Mouse (Mus musculus): ENCODE measurements at regions not wholly inside any gene's neighbourhood (a gene's known extent, or its start where the extent isn't known, plus 50 kb on each side); places are given as distances from the start of the nearest gene placed in this dataset.

DNA sequence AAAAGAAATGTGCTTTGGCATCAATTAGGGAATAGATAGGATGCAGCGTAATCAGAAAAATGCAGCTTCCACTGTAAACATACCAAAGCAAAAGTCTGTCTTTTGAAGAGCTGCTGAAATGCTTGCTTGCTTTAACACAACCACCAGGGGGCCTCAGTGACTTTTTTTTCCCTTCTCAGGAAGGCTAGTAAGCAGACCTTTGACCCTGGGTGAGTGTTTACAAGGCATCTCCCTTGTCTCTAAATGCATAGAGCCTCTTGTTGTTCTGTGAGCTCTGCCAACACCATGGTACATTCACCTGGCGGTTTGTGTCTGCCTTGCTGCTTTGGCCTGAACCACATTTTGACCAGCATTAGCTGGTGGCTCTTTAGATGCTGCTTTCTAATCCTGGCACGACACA is 191.9 kb upstream of the C9orf72 start:
- DNase-seq (ENCODE audit: low spot score in 2 of 2): no peak

DNA sequence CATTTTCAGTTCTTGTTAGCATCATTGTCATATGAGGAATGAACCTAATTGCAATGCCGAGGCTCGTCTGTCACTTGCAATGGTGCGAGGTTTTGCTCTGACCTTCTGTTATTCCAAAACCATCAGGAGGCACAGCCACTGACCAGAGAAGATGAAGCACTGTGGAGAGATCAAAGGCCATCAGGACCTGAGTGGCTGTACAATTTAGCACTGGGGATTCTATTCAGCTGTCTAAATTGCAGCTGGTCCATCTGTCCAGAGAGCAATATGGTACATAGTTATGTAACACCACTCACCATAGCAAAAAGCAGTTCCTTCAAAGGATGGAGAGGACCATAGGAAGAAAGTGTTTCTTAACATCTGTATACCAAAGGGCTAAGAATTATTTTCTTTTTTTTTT is 187.5 kb upstream of the C9orf72 start:
- DNase-seq (ENCODE audit: low spot score in 2 of 2): no peak

DNA sequence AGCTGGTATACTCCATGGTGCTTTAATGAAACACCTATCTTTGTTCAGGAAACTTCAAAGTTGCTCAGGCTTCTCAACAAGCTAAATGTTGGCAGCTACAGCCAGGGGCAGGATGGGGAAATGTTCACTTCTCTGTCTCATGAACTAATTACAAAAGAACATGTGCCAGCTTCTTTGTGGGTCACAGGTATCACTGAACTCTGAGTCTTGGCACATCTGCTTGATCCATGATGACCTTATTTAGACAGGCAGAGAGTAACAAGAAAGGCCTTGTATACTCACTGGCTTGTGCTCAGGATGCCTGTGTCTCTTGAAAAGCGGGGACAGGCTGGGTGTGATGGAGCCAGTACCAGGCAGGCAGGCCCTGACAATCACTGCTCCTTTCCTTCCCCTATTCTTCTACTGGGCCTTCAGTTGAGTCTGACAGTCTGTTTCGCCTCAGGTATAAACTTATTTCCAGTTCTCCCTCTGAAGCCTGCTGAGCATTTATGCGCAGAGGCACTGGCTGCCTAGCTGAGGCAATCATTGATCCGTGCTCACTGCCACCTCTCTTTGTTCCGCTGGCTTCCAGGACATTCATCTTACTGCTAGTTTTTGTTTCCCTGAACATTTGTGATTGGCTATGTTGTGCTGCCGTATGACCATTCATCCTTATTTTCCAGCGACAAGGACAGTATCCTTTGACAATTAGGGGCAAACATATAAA is 179.5 kb upstream of the C9orf72 start:
- DNase-seq (ENCODE audit: low spot score in 2 of 2): no peak

DNA sequence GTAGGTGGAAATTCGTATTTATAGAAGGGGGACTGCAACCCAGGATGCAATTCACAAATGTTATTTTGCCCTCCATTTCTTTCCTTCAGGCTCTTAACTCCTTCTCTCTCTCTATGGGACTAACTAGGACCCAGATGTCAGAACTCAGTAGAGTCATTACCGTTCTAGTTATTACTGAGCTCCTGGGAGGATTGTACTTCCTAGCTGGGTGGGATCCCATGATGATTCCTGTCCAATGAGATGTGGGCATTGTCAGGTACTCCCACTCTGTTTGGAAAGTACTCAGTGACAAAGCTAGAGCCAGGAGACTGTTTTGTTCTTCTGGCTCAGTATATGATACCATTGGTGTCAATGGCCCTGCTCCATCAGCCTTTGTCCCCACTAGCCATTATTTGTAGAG is 178.1 kb upstream of the C9orf72 start:
- DNase-seq (ENCODE audit: low spot score in 2 of 2): no peak

DNA sequence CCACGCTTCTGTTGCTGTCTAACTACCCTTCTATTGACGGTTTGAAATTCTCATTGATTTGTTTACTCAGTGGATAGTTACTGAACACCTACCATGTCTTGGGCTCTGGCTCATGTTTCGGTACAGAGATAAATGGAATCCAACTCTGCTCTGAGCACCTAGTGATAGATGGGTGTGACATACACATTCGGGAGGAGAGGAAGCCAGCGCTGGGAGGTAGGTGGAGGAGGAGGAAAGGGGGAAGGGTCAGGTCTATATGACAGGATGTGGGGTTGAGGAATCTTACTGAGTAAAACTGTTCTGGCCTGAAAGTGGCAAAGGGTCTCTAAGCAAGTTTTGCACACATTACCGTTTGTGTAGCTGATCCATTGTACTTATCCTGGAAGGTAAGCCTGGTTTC is 177.6 kb upstream of the C9orf72 start:
- no peak for DNase-seq (ENCODE audit: low spot score in 2 of 2)

DNA sequence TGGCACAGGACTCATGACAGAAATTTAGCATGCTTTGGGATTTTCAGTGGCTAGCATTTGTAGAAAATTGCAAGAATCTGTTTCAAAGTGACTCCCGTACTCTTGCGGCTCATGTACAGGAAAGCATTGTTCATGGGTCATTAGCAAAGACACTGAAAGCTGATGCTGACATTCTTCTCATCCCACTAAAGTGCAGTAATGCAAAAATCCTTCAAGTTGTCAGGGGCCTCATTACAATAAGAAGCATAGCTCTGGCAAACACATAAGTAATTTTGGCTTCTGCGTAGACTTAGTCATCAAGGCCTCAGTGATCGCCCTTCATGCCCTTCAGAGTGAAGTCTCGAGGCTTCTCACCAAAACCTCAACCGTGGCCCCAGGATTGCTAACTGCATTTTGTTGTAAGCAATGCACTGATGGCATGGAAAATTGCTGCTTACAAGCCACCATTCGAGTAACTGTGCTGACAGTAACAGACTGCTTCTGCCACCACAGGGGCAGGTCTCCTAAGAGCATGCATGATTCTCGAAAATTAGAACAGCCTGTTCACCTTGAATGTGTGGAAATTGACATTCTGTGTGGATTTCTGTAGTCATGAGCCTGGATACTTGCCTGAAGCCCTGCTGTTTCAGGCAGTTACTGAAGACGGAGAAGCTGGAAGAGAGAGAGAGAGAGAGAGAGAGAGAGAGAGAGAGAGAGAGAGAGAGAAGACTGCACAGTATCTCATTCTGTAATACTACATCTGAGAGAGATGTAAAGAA is 176.6 kb upstream of the C9orf72 start:
- no peak for DNase-seq (ENCODE audit: low spot score in 2 of 2)

DNA sequence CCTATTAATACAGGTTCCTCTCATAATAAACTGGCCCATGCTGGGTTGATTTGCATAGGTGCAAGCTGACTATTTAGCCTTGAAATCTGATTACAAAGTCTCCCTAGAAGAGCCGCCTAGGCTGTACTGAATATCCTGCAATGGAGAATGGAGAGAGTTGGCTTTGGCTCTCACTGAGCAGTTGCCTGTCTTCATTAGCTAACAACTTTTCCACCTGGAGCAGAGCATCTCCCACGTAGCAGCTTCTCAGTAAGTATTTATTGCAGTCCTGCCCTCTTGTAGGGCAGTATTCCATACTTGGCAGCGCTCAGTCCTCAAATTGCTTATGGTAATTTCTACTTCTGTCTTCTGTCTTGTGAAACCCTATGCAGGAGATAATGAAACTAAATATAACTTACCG is 175.8 kb upstream of the C9orf72 start:
- DNase-seq (ENCODE audit: low spot score in 2 of 2): no peak

DNA sequence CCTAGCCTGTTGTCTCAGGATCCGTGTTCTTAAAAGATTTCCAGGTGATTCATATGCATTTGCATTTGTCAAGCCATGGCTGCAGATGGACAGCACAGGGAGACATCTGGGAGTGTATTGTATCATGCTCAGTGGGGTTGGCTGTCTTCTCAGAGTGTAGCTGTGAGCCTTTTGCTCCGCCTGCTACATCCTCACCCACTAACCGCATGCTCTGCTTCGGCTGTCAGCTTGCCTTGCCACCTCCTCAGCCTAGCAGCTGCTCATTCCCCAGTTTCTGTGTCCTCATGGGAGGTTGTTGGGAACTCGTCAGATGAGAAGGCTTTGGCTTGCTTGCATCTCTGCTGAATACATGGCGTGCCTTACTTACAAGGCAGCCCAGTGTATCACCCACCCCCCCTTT is 174.5 kb upstream of the C9orf72 start:
- no peak for DNase-seq (ENCODE audit: low spot score in 2 of 2)

DNA sequence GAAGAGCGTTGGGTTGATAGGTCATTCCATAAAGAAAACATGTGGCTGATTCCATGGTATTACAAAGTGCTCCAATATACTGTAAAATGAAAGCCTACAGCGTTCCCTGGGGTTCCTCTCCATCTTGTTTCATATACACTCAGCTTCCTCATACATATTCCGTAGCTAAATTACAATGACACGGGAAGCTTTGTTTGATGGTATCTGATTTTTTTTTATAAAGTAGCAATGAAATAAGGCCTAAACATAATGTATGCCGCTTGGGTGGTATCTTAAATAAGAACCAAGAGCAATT is 169.6 kb upstream of the C9orf72 start:
- DNase-seq (ENCODE audit: low spot score in 2 of 2): no peak

DNA sequence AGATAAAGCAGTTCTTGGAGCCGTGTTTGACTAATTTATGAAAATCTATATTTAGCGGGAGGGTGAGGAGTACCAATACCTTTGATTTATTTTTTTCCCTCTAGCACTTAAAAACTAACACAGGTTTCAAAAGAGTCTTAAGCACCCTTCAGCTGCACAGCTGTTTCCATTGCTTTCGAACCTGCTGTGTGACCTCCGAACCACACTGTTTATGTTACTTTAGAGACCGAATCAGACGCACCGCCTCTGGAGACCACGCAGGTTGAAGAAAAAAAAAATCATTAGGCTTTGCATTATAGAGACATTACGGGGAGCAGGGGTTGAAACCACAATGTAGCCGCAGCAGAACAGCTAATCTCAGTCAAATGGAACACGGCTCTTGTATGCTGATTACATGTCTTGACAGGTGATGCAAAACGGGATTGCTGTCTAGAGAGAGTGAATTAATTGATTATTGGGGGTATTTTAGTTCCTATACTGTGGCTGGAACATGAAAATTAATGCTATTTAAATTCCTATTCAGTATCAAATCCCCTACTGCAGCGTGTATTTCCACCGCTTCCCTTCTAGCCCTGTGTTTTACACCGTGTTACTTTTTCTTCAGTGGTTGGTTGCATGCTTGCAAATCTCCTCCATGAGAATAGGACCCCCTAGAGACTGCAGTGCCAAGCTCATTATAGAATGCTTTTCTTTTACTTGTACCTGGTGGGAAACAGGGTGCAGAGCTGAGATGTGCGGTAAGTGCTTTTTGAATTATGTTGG is 169.0 kb upstream of the C9orf72 start:
- no peak for DNase-seq (ENCODE audit: low spot score in 2 of 2)

DNA sequence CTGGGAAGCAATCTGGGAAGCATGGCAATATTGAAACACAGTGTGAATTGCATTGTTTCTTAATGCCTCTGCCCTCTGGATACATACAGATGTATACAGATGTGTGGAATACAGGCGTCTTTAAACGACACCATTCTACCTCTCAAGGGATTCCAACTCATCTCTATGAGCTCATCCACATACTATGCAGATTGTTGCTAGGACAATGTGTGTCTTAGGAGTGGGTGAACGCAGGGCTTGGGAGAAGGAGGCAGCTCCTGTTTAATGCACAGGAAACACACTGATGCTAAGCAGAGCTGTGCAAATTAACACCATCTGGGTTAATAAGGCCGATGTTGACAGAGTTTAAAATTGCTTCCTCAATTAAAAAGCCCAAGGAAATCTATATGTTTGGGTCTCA is 149.8 kb upstream of the C9orf72 start:
- DNase-seq (ENCODE audit: low spot score in 2 of 2): no peak

DNA sequence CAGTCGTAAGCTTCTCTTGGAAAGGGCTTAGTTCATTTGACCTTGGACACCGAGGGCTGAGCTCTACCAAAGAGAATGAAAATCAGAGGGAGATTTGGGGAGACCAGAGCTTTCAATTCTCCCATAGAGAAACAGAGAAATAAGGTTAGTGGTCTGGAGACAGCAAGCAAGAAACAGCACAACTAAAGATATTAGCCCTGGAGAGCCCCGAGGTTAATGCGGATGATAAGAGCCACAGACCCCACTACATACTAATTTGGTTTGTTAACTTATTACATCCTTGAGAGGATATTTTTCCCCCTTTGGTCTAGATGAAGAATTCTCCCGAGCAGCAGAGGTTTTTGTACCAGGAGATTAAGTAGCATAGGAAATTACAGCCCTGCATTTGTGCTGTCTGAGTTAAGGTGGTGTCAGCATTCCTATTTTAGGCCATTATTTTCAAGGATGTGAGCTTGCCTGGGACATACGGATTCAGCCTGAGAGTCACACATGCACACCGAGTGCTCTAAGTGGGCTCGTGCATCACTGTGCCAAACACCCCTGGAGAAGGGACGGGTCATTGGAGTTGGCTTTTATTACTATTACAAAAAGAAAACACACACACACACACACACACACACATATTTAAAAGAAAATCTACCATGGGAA is 147.4 kb upstream of the C9orf72 start:
- no peak for DNase-seq (ENCODE audit: low spot score in 2 of 2)

DNA sequence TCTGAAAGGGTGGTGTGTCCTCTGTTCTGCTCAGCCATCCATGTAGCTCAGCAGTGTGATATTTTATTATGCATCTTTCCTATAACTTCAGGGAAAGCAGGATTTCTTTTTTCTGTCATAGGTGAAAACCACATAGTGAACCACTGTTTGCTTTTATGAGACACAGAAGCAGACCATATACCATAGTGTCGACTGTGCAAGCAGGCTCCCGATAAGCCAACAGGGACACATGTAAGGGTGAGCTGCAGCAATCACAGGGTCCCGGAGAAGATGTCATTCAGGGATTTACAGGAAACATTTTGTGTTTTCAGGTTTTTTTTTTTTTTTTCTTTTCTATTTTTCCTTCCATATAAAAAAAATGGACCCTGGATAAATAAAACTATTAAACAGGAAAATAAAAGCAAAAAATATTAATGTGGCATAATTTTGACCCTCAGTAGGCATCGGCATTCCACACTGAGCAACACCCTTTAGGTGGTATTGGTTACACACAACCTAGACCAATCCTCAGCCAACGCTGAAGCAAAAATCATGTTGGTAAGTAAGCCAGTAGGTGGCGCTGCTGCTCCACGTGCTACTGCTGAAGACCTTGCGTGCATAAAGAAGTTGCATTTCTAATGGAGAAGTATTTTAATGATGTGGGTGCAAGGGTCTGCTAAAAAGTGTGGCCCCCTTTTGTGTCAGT is 146.7 kb upstream of the C9orf72 start:
- peak; percentile 42 to 79 for DNase-seq (ENCODE audit: low spot score in 2 of 2)

DNA sequence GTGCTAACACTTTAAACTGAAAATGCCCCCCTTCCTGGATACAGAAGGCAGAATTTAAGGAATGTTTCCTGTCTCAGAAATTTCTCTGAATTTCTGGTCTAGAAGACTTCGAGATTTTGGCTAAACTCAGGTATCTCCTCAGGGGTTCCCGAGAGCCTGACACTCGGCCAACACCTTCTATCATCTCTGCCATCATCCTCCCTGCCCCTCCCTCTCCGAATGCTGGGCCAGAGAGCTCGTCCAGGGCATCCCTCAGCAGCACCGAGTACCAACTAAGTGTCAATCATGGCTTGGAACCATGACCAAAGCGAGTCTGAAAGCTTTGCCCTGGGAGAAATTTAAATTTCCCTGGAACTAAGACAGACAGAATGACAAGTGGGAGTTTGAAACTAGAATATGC is 138.2 kb upstream of the C9orf72 start:
- no peak for DNase-seq (ENCODE audit: low spot score in 2 of 2)

DNA sequence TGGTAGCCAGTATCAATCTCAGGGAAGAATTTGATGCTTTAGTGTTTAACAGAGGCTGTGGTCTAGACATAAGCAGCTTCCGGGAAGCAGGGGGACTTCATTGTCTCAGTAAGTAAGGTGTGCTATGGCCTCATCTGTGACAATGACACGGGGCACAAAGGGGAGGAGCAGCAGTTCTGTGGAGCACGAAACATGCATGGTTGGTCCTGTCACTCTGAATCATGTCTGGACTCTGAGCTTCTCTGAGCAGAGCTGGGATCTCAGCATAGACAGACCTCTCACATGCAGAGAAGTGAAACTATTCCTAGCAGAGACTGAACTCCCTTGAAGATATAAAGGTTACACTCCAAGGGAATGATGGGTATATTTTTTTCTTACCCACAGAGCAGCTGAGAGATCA is 136.2 kb upstream of the C9orf72 start:
- DNase-seq (ENCODE audit: low spot score in 2 of 2): no peak

DNA sequence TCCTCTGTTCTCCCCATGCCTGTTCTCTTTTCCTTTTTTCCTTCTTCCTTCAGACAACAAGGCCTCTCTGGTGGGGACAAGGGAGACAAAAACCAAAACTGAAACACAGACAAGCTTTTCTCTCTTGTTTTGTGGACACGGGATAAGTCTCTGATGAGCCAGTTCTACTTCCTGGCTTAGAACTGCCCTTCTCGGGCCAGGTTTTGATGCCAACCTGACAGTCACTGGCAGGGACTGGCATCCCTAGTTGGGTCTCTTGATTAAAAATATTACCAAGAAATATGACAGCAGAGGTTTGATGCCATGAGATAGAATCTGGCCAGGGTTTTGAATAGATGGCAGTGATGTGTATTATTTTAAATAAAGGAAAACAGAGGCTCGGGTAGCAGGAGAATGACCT is 133.4 kb upstream of the C9orf72 start:
- DNase-seq (ENCODE audit: low spot score in 2 of 2): no peak

DNA sequence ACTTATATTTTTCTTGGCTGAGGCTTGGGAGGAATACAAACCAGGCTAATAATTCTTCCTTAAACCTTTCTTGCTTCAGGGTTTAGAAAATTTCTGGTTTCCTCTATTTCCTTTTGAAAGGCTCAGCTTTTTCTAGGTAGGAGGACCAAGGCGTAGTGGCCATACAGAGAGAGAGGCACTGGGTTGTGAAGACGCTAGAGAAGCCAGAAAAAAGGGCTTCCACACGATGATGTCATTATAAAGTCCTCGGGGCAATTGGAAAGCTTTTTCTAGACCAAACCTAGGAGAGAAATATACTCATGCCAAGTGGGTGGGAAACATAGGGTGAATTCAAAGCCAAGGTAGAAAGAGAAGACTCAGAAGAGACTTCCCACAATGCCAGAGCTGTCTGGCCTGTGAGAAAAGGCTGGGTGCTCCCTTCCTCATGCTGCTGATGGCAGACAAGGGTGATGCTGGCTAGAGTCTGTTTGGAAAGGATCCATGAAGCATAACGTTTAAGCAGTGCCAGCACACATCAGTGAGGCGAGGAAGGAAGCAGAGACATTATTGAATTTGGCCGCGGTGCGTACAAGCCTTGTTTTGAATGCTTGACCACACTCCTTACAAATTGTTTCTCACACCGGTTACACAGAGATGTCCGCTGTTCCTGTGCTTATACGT is 131.1 kb upstream of the C9orf72 start:
- no peak for DNase-seq (ENCODE audit: low spot score in 2 of 2)

DNA sequence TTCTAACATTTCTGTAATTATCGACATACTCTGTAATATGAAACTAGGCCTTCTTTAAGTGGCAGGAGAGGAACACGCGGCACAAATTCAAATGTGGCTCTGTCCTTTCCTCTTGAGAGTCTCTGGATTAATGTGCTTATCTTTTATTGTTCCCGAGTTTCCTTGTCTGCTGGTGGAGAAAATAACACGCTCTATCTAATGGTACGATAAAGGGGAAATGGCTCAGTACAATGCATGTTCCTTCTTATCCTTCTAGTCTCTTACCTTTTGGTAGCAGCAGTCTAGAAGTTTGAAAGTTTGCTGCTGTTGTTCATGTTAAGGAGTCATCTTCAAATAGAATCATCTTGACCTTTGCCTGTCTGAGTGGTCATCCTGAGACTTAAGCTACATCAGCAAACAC is 130.1 kb upstream of the C9orf72 start:
- DNase-seq (ENCODE audit: low spot score in 2 of 2): no peak

DNA sequence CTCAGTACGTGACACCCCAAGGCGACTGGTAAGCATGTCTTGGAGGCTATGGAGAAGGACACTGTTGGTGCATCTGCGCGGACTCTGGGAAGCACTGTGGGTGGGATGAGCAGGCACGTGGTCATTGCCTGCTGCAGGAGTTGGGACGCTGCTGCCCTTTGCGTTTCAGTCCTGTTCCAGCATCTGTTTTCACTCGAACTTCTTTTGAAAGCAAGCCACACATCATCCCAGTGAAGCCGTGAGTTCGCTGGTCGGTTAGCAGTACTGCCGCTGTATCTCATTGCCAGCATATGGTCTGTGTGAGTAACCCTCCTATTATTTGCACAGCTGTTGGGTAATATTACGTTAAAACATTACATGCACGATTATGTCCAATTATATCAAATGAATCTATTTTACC is 128.1 kb upstream of the C9orf72 start:
- DNase-seq (ENCODE audit: low spot score in 2 of 2): no peak

DNA sequence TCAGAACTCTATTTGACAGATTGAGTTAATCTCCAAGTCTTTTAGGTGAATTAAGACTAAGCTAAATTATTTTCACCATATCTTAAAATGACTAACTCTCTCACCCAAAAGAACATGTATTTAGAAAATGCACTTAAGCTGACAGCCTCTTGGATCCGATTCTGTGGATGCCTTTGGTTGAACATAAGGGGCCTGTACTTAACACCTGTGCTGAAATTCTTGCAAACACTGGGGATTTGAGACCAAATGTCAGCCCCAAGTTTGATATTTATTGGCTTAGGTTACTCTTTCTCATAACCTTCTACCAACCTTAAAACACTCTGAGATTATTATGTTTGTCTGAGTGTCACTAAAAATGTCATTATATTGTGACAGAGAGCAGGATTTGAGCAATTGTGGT is 126.6 kb upstream of the C9orf72 start:
- DNase-seq (ENCODE audit: low spot score in 2 of 2): no peak

DNA sequence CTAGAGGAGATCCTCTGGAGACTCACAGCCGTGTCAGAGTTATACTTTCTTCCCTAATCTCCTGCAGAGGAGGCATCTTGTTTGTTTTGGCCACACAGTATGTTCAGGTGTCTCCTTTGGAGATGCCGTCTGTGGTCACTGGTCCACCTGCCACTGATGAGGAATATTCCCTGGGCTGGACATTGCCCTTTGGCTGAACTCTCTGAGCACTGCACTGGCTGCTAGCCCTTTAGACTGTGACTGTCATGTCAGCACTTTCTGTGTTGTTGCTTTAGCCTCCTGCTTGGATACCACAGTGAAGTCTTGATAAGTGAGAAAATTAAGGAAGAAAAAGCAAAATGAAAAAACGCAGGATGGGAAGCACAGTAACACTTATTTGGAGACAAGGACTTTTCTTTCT is 124.5 kb upstream of the C9orf72 start:
- no peak for DNase-seq (ENCODE audit: low spot score in 2 of 2)

DNA sequence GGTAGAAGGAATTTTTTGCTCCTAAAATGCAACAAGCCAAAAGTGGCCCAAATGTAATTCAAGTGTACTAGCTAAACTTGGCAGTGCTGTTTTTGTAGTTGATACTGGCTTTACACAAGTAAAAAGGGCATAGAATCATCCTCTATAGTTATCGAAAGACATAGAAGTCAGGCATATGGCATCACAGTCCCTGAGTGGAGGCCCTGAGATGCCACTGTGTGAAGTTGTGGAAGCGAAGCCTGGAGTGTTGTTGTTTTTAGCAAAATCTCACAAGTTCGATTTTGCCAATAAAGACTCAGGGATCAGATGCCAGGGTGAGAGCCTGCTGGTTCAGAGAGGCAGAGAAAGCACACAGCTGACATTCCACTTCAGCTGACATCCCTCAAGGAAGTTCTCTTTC is 121.6 kb upstream of the C9orf72 start:
- no peak for DNase-seq (ENCODE audit: low spot score in 2 of 2)

Data from urinary bladder, postnatal 4 days (tissue).